Mouse (Mus musculus) E14TG2a.4 (cell line): ENCODE results near the gene Spin1.
"Not testable (repeated sequence)": the region's sequence is repeated elsewhere in the genome, so short reads cannot be mapped to it uniquely, and the experiment has no call there.

ENCODE experiments used
- H3K27me3 ChIP-seq: 2 replicates; pipeline ENCODE4 v1.6.1; 2014; ENCODE audit warnings: low read length, control low read depth; ENCODE audit not compliant: insufficient read depth
- H3K36me3 ChIP-seq: 2 replicates; pipeline ENCODE4 v1.6.1; 2014; ENCODE audit warnings: low read length, control low read depth; ENCODE audit not compliant: insufficient read depth
- H3K4me1 ChIP-seq: replicated peaks from 2 replicates; pipeline ENCODE4 v1.6.1; 2014; ENCODE audit warnings: low read depth, low read length, control low read depth
- H3K4me3 ChIP-seq: replicated peaks from 2 replicates; pipeline ENCODE4 v1.5.1; 2014; ENCODE audit warnings: mild to moderate bottlenecking, low read length
- H3K9me3 ChIP-seq: 2 replicates; pipeline ENCODE4 v1.6.1; 2014; ENCODE audit warnings: low read length, control low read depth
- CTCF ChIP-seq: conservative IDR thresholded peaks from 2 replicates; pipeline ENCODE4 v1.5.1; 2014; ENCODE audit warnings: low read length
- NANOG ChIP-seq: IDR thresholded peaks from 2 replicates; pipeline ENCODE4 v1.6.1; 2014; ENCODE audit warnings: borderline replicate concordance, low read length, mixed read lengths
- POU5F1 ChIP-seq: IDR thresholded peaks from 2 replicates; pipeline ENCODE4 v1.6.1; 2014; ENCODE audit warnings: low read length, borderline replicate concordance

Gene Spin1

DNA sequence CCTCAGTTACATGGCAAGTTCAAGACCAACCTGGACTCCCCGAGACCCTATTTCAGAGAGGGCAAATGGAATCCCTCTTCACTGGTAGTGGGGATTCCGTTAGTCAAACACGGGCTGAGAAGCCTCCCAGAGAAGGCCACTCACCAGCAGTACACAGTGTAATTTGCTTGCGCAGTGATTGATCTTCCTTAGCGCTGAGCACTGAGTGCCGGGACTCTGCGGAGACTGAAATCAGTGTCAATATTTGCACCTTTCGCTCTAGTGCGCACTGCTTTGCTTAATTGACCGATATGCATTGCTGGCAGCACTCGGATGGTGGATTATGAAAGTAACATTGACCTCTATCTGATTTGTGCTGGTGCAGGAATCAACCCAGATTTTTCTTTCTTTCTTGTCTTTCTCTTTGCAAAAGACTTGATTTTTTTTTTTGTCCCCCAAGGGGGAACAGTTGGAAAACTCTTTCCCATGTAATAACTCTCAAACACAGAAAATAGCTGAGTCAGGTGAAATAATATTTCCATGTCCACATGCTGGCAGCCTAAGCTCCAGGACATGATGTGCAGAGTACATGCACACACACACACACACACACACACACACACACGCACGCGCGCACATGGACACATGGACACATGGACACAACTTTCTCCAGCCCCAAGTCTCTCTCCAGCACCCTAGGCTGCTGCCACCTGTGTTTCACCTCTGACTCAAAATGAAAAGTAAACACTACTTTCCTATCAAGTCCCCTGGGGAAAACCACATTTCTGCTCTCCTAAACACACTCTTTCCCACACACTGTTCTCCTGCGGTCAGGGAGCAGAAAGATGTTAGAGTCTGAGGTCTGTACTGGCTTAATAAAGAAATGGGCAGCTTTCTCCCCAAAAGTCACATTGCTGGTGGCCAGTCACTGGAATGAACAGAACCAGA, 27.5 kb upstream of the Spin1 start:
- no peak overlapping the region for H3K4me3 ChIP-seq
- peaks cover 13% of the 10 kb centered on the region for H3K4me1 ChIP-seq
- H3K9me3 ChIP-seq, result peaks cover 48% of the 10 kb centered on the region
- H3K36me3 ChIP-seq, result no peaks in the 10 kb centered on the region
- TF ChIP-seq NANOG (no peak), CTCF (no peak), POU5F1 (no peak)
- no peaks in the 10 kb centered on the region for H3K27me3 ChIP-seq

DNA sequence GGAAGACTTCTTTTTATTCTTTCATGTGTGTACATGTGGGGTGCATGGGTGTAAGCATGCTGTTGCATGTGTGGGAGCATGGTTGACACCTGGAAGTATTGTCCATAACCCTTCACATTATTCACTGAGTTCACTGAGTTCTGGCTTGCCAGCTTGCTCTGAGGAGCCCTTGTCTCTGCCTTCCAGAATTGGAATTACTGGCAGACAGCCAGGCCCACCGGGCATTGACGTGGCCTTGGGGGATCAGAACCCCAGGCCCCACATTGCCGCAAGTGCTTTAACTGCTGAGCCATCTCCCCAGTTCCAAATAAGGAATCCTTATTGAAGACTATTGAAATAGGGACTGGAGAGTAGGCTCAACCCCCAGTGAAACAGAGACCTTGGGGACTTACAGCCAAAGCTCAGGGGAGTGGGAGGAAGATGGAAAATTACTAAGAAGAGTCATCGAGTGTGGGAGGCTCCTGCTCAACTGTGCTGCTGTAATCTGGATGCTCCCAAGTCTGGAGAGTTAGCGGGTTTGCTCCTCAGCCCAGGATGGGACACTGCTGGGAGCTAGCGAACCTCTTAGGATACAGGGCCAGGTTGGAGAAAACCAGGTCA, 26.5 kb upstream of the Spin1 start:
- Histone ChIP-seq H3K9me3 (peaks cover 51% of the 10 kb centered on the region), H3K36me3 (no peaks in the 10 kb centered on the region), H3K4me1 (peaks cover 14% of the 10 kb centered on the region), H3K4me3 (no peak overlapping the region), H3K27me3 (no peaks in the 10 kb centered on the region)
- TF ChIP-seq CTCF (no peak), NANOG (no peak), POU5F1 (no peak)

DNA sequence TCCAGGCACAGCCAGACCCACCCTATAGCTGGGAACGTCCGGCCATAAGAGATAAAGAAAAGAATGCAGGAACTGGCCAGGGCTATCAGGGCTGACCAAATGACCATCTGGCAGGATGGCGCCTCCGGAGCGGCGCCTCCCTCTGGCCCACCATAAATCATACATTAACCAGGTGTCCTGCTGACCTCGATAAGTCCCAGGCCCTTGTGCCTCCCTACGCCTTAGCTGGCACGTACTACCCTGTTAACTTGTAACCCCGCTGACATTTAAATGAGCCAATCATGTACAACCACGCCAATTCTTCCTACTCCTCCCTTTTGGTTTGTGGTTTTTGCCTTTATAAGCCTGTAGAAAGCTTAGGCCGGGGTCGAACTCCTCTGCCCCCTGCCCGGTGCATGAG, 24.5 kb upstream of the Spin1 start:
- H3K36me3 ChIP-seq, H3K4me3 ChIP-seq, H3K27me3 ChIP-seq: not testable (repeated sequence)
- H3K9me3 ChIP-seq, result peaks cover 61% of the 10 kb centered on the region
- peaks cover 18% of the 10 kb centered on the region for H3K4me1 ChIP-seq

DNA sequence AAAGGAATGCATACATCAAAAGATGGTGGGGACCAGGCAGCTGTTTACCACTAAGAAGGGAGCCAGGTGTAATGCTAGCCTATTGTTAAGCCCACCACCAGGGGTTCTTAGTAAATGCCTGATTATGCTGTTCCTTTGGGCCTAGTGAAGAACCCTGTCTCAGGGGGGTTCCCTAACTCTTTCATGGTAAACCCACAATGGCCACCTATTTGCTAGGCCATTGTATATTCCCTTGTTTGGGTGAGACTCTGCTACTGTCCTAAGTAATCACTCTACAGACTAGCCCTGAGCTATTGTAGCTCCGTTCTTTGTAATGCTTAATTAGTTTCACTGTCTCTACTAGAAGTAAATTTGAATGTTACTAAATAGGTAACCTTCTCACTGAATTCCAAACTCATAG, 22.1 kb upstream of the Spin1 start:
- Histone ChIP-seq H3K9me3 (peaks cover 65% of the 10 kb centered on the region), H3K4me1 (peaks cover 26% of the 10 kb centered on the region)
- not testable (repeated sequence) for H3K36me3 ChIP-seq, H3K4me3 ChIP-seq, H3K27me3 ChIP-seq
- peak; percentile 48; the same call in 1 of the 2 replicates for TF ChIP-seq NANOG

DNA sequence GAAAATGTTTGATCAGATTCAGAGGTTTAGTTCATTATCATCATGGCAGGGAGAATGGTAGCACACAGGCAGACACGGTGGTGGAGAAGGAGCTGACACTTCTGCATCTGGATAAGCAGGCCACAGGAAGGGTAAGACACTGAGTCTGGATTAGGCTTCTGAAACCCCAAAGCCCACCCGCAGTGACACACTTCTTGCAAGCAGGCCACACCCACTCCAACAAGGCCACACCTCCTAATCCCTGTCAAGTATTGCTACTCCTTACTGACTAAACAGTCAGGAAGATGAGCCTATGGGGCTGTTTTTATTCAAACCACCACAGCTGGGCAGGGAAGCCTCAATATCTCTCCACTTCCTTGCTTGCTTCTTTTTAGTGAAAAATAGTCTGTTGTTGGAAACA, 19.9 kb upstream of the Spin1 start:
- Histone ChIP-seq H3K36me3 (no peaks in the 10 kb centered on the region), H3K4me1 (peaks cover 26% of the 10 kb centered on the region), H3K27me3 (no peaks in the 10 kb centered on the region), H3K4me3 (no peak overlapping the region), H3K9me3 (peaks cover 71% of the 10 kb centered on the region)
- TF ChIP-seq CTCF (no peak), NANOG (no peak), POU5F1 (no peak)

DNA sequence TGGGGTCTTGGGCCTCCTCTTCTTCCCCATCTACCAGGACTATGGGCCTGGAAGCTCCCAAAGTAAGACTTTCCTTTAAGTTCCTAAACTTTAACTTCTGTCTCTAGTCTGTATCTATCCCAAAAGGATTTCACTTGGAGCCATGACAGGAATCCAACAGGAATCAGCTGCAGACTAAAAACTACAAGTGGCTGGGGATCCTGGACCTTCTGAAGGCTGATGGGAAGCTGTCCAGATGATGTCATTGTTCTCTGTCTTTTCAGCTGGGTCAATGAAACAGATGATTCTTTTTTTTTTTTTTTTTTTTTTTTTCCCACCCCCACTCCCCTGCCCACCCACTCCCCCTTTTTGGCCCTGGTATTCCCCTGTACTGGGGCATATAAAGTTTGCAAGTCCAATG, 16.4 kb upstream of the Spin1 start:
- Histone ChIP-seq H3K4me3 (no peak overlapping the region), H3K36me3 (no peaks in the 10 kb centered on the region; the same call in 1 of the 2 replicates), H3K27me3 (no peaks in the 10 kb centered on the region), H3K9me3 (peaks cover 72% of the 10 kb centered on the region), H3K4me1 (peaks cover 19% of the 10 kb centered on the region)
- TF ChIP-seq POU5F1, result no peak
- no peak for TF ChIP-seq CTCF
- TF ChIP-seq NANOG, result no peak

DNA sequence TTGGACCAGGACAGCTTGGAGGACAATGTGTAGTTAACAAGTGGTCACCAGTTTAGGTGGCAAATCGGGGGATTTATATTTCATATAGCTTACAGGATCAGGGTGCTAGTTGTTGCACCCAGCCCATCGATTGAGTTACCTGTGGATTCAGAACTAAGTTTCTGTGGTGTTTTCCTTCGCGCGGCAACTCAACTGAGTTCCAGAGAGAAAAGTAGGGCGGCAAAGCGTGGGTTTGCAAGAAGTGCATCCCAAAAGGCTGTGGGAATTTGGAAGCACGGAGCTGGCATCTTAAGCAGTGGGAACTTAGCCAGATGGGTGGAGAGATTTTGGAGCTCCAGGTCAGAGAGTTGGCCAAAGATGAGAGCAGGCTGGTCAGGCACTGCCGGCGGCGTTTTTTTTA, 14.7 kb upstream of the Spin1 start:
- Histone ChIP-seq H3K4me1 (peaks cover 15% of the 10 kb centered on the region), H3K27me3 (no peaks in the 10 kb centered on the region), H3K36me3 (no peaks in the 10 kb centered on the region; the same call in 1 of the 2 replicates), H3K9me3 (peaks cover 76% of the 10 kb centered on the region), H3K4me3 (no peak overlapping the region)
- TF ChIP-seq CTCF, result no peak
- no peak for TF ChIP-seq NANOG
- no peak for TF ChIP-seq POU5F1

DNA sequence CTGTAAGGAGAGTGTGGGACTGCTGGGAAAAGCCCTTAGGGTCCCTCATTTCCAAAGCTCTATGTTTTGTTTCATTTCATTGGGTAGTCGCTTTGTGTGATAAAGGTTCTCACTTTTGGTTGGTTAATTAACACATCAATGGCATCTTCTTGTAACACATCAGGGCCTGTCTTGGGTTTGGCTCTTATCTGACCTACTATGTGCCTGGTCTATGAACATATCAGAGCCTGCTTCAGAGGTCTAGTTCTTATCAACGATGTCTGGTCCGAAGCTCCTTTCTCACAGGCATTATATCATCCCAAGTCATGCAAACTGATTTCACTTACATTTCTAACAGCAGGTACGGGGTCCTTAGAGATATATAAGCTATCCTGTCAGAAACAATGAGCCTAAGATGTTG, 13.4 kb upstream of the Spin1 start:
- Histone ChIP-seq H3K9me3 (peaks cover 81% of the 10 kb centered on the region), H3K36me3 (no peaks in the 10 kb centered on the region; the same call in 1 of the 2 replicates), H3K4me3 (no peak overlapping the region), H3K27me3 (no peaks in the 10 kb centered on the region), H3K4me1 (peaks cover 4% of the 10 kb centered on the region; the same call in 1 of the 2 replicates)
- TF ChIP-seq POU5F1, result no peak
- TF ChIP-seq CTCF, result no peak
- no peak for TF ChIP-seq NANOG
